Mouse (Mus musculus) liver, embryonic 14.5 days (tissue): ENCODE results near the gene Zscan26.

Experiments
- CTCF ChIP-seq: IDR thresholded peaks from 2 replicates; pipeline ENCODE4 v1.5.1; 2016; ENCODE audit warnings: antibody characterized with exemption, low read depth, control low read depth
- EP300 ChIP-seq: IDR thresholded peaks from 2 replicates; pipeline ENCODE4 v1.6.1; 2016; ENCODE audit warnings: antibody characterized with exemption, low read depth

- TF ChIP-seq EP300 (no peak), CTCF (no peak)
Observed at GRCm38 (mm10) chr13:21446796-21447195, 6.7 kb downstream of the Zscan26 start.
